Mouse (Mus musculus): ENCODE results near the gene Apba3.

DNA sequence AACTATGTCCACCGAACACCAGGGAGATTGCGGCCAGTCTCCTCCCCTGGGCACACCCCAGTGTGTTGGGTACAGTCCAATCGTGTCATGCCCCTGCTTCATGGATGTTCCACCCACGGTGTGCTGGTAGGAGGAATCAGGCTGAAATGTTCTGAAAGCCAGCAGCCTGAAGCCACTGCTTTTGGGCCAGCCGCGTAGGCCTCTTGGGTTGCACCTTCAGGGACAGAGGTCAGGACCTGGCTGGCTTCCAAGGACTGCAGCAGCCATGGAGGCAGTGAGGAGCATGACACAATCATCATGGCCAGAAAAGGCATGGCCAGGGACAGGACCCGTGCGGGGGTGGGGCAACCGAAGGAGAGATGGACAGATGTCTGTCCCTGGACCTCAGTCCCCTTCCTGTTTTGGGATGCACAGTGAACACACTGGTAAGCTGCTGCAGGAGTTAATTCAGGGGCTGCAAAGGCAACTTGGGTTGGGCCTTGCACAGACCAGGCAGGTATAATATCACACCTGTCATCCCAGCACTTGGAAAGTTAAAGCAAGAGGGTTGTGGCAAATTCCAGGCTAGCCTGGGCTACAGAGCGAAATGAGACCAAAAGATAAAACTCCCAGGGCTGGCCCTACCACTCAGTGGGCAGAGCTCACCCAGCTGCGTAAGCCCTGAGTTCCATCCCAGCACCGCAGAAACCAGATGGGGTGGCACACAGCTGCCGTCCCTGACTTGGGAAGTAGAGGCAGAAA is 52.0 kb downstream of the Apba3 start:
- TF ChIP-seq ZKSCAN1 (IDR thresholded peaks at IDR 0.05; ENCODE audit: low read depth, low read length): no peak
- no peak for TF ChIP-seq UBTF (IDR thresholded peaks at IDR 0.05; ENCODE audit: borderline replicate concordance, insufficient read depth, low read depth, low read length)
- TF ChIP-seq CTCF (IDR thresholded peaks at IDR 0.05 in 2 of 3, conservative IDR thresholded peaks at IDR 0.05 in 1 of 3; ENCODE audit: control insufficient read depth in 1 of 3, insufficient read depth in 1 of 3, low read depth in 2 of 3, low read length in 3 of 3, poor library complexity in 1 of 3, severe bottlenecking in 1 of 3): no peak
